Comparison of ENCODE assay signal across 8 mouse cellular contexts in genomic region chr1:36444471-36445464, GRCm38 (mm10). TPM values are rescaled to one million over a fixed set of nuclear protein-coding genes. Genes with fewer than 3 reads are reported as not detected.
DNase-seq lines count a peak whose midpoint lies in the region; ATAC-seq and TF ChIP-seq lines count a peak whose summit lies in the region.

Gene Lman2l, minus strand, starts transcription at chr1:36445271.

- H3K27ac ChIP-seq in cortical plate, adult 2 months (ENCODE audit: insufficient read depth, low read length), result no peak within 1 kb of the TSS

- peak; percentile 92 to 93 for DNase-seq in gastrocnemius, adult 8-10 months (ENCODE audit: low spot score in 2 of 2)
- DNase-seq in hindlimb bud, embryonic 11.5 days (ENCODE audit: extremely low spot score, low read depth, low spot score), result peak; percentile 79
- peak; percentile 84 to 98 for DNase-seq in left cerebral cortex, adult 8-10 months (ENCODE audit: low spot score in 2 of 2)
- peak; percentile 99 for DNase-seq in right cerebral cortex, postnatal 10 days (ENCODE audit: low spot score in 2 of 2)
- peak; percentile 91 for DNase-seq in urinary bladder, postnatal 25 days (ENCODE audit: low spot score)

- ATAC-seq in activated CD4-positive, CD25-positive, alpha-beta regulatory T cell, adult 4 months, result peak; percentile 100

- no peak for TF ChIP-seq CTCF in cortical plate, adult 2 months (IDR thresholded peaks at IDR 0.05; ENCODE audit: extremely low read depth, insufficient read depth, low read length)

- H3K4me3 ChIP-seq in cortical plate, adult 2 months (ENCODE audit: insufficient read depth, low read length), result peak within 1 kb of the TSS; percentile 56
- H3K4me3 ChIP-seq in megakaryocyte, embryonic 14.5 days (replicated peaks), result peak within 1 kb of the TSS; percentile 98

- peaks cover 34% of the 10 kb centered on the region for H3K36me3 ChIP-seq in megakaryocyte, embryonic 14.5 days (replicated peaks; ENCODE audit: low read length)

- TF ChIP-seq POLR2A in cortical plate, adult 2 months (IDR thresholded peaks at IDR 0.05; ENCODE audit: extremely low read depth, insufficient read depth, low read length), result peak; percentile 57; the same call in 1 of the 2 replicates

- no peaks in the 10 kb centered on the region for H3K27me3 ChIP-seq in megakaryocyte, embryonic 14.5 days (replicated peaks)

- H3K4me1 ChIP-seq in cortical plate, adult 2 months (ENCODE audit: control insufficient read depth, insufficient read depth, low read length), result peaks cover 6% of the 10 kb centered on the region
- H3K4me1 ChIP-seq in megakaryocyte, embryonic 14.5 days, result peaks cover 41% of the 10 kb centered on the region

- peaks cover 11% of the 10 kb centered on the region for H3K9me3 ChIP-seq in megakaryocyte, embryonic 14.5 days

RNA-seq across cellular contexts. Expression of gene Lman2l, which starts in this region (rescaled TPM):
- polyA plus RNA-seq in activated CD4-positive, CD25-positive, alpha-beta regulatory T cell, adult 4 months (2017; shearing (Covaris generic)), result 10 to 100 TPM in 1 of 2 experiments, 1 to 10 TPM in 1; 9.1 to 13.3 TPM
- polyA plus RNA-seq in cortical plate, adult 2 months (2012; rRNA removed), result 33.0 and 33.3 TPM in 2 replicates
- total RNA-seq in gastrocnemius, adult 8-10 months (2022), result 10 to 100 TPM; 19.9 to 24.7 (median 22.6) TPM
- total RNA-seq in left cerebral cortex, adult 8-10 months (2022), result 10 to 100 TPM; 36.4 to 46.7 (median 39.1) TPM
- 1.1 and 6.7 TPM in 2 replicates for polyA plus RNA-seq in megakaryocyte, embryonic 14.5 days (2012; ENCODE audit: insufficient read depth, low replicate concordance)
